Mouse (Mus musculus): ENCODE measurements around the gene Rab22a.

GRCm38 (mm10) chr2:173662255-173662950 lies 2.8 kb downstream of the Rab22a start:
- TF ChIP-seq EP300 (IDR thresholded peaks at IDR 0.05; ENCODE audit: low read depth) (no peak), CTCF (IDR thresholded peaks at IDR 0.05; ENCODE audit: low read depth) (no peak)

Measured in liver, postnatal 0 days (tissue).